Comparison of ENCODE assay signal across 17 mouse cellular contexts in the genomic region with DNA sequence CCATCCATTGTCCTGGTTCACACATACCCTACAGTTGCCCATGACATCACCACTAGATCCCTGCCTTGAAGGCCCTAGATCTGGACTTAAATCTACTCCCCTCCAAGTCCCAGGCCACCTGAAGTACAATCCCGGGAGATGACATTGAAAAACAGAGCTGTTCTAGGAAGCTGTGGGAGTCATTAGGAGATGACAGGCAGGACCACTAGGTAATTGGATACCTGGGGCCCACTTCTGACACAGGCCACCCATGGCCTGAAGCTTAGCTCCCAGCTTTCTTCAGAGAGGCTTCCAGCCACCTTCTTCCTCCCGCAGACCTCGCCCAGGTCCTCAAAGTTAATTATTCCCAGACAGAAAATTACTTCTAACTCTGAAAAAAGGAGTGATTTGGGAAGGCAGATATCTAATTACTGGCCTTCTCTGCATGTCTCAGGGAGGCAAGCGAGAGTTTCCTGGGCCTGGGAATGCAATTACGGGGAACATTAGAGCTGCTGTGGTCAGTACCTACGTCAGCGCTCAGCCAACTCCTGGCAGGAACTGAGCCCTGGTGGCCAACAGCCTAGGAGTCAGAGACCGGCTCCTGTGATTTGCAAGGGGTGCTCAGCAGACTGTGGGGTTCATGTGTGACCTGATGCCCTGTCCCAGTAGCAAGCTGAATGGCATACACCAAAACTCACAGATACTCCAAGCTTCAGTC. TPM values are rescaled to one million over a fixed set of nuclear protein-coding genes. Genes with fewer than 3 reads are reported as not detected.
DNase-seq lines count a peak whose midpoint lies in the region; ATAC-seq and TF ChIP-seq lines count a peak whose summit lies in the region.
"Had no signal": no experiment of that assay in that cellular context is flagged by ENCODE, and none has a peak within 500 bp of the region (broad histone marks: within the 10 kb centered on the region; RNA-seq: fewer than 3 reads in every experiment).

No protein-coding gene starts in this region.

- TF ChIP-seq CTCF in hindbrain, postnatal 0 days (IDR thresholded peaks at IDR 0.05; ENCODE audit: low read depth) = no peak

- H3K36me3 ChIP-seq in hindbrain, embryonic 10.5 days = no peaks in the 10 kb centered on the region
- H3K36me3 ChIP-seq in hindbrain, postnatal 0 days (ENCODE audit: insufficient read depth, low read length) = no peaks in the 10 kb centered on the region
- H3K36me3 ChIP-seq in embryonic facial prominence, embryonic 12.5 days = no peaks in the 10 kb centered on the region
- H3K36me3 ChIP-seq in kidney, embryonic 14.5 days (ENCODE audit: control insufficient read depth, insufficient read depth, low read length) = no peaks in the 10 kb centered on the region
- H3K36me3 ChIP-seq in limb, embryonic 11.5 days (ENCODE audit: control insufficient read depth, insufficient read depth, low read length) = no peaks in the 10 kb centered on the region
- H3K36me3 ChIP-seq: midbrain, embryonic 12.5 days; neural tube, embryonic 12.5 days had no signal

- DNase-seq in hindbrain, embryonic 10.5 days (ENCODE audit: low spot score) = no peak
- no peak for DNase-seq in hindbrain, postnatal 0 days (ENCODE audit: low spot score)
- peak; percentile 51 for DNase-seq in limb, embryonic 11.5 days (ENCODE audit: low spot score)
- DNase-seq in cerebellum, adult 11-12 months = no peak
- no peak for DNase-seq in layer of hippocampus, postnatal 10 days (ENCODE audit: low spot score in 2 of 2)
- DNase-seq: adrenal gland, adult 8-10 months; heart, adult 18-20 months; heart, postnatal 4 days; liver, postnatal 0 days; lung, postnatal 10 days; right cerebral cortex, adult 18-20 months; thymus, postnatal 14 days had no signal

- no peaks in the 10 kb centered on the region for H3K27me3 ChIP-seq in hindbrain, embryonic 10.5 days (ENCODE audit: insufficient read depth, poor library complexity, severe bottlenecking)
- no peaks in the 10 kb centered on the region for H3K27me3 ChIP-seq in hindbrain, postnatal 0 days (ENCODE audit: insufficient read depth, low read length)
- H3K27me3 ChIP-seq in embryonic facial prominence, embryonic 12.5 days = no peaks in the 10 kb centered on the region
- no peaks in the 10 kb centered on the region for H3K27me3 ChIP-seq in kidney, embryonic 14.5 days (ENCODE audit: control insufficient read depth, insufficient read depth, low read length)
- H3K27me3 ChIP-seq in limb, embryonic 11.5 days (ENCODE audit: control insufficient read depth, insufficient read depth, low read length) = no peaks in the 10 kb centered on the region
- H3K27me3 ChIP-seq: neural tube, embryonic 12.5 days had no signal

- H3K4me1 ChIP-seq in hindbrain, embryonic 10.5 days (replicated peaks) = peaks cover 26% of the 10 kb centered on the region
- H3K4me1 ChIP-seq in hindbrain, postnatal 0 days (ENCODE audit: insufficient read depth, low read length) = no peaks in the 10 kb centered on the region
- H3K4me1 ChIP-seq in embryonic facial prominence, embryonic 12.5 days = peaks cover 25% of the 10 kb centered on the region
- peaks cover 6% of the 10 kb centered on the region for H3K4me1 ChIP-seq in kidney, embryonic 14.5 days (ENCODE audit: control insufficient read depth, insufficient read depth, low read length)
- peaks cover 4% of the 10 kb centered on the region for H3K4me1 ChIP-seq in limb, embryonic 11.5 days (ENCODE audit: control insufficient read depth, insufficient read depth, low read length)

- no peak overlapping the region for H3K4me3 ChIP-seq in hindbrain, embryonic 10.5 days
- H3K4me3 ChIP-seq in hindbrain, postnatal 0 days (ENCODE audit: low read length) = no peak overlapping the region
- no peak overlapping the region for H3K4me3 ChIP-seq in embryonic facial prominence, embryonic 12.5 days
- H3K4me3 ChIP-seq in kidney, embryonic 14.5 days (ENCODE audit: low read length) = no peak overlapping the region
- H3K4me3 ChIP-seq in limb, embryonic 11.5 days (ENCODE audit: low read depth, low read length) = no peak overlapping the region
- H3K4me3 ChIP-seq: midbrain, embryonic 12.5 days; neural tube, embryonic 12.5 days had no signal

- H3K9ac ChIP-seq in hindbrain, postnatal 0 days (replicated peaks; ENCODE audit: low read length) = no peak overlapping the region
- H3K9ac ChIP-seq in embryonic facial prominence, embryonic 12.5 days = no peak overlapping the region
- H3K9ac ChIP-seq in kidney, embryonic 14.5 days (ENCODE audit: low read depth, low read length) = no peak overlapping the region
- H3K9ac ChIP-seq in limb, embryonic 11.5 days (ENCODE audit: low read length) = no peak overlapping the region
- H3K9ac ChIP-seq: liver, postnatal 0 days; midbrain, embryonic 12.5 days; neural tube, embryonic 12.5 days had no signal

- ATAC-seq in hindbrain, postnatal 0 days = no peak
- ATAC-seq in embryonic facial prominence, embryonic 12.5 days (ENCODE audit: insufficient number of reproducible peaks, insufficient read depth, low FRiP score, low TSS enrichment) = no peak
- peak; percentile 80 for ATAC-seq in kidney, embryonic 14.5 days (ENCODE audit: low FRiP score, low TSS enrichment)
- ATAC-seq in limb, embryonic 11.5 days (ENCODE audit: insufficient number of reproducible peaks, low FRiP score, low TSS enrichment, low read depth) = no peak
- ATAC-seq: hindbrain, embryonic 16.5 days; liver, postnatal 0 days had no signal

- WGBS in hindbrain, embryonic 10.5 days = 72% methylated on average over 8 of the region's 8 CpGs
- WGBS in hindbrain, postnatal 0 days = 81% methylated on average over 8 of the region's 8 CpGs
- WGBS in embryonic facial prominence, embryonic 12.5 days = 30% methylated on average over 8 of the region's 8 CpGs
- 30% methylated on average over 8 of the region's 8 CpGs for WGBS in kidney, embryonic 14.5 days
- 13% methylated on average over 8 of the region's 8 CpGs for WGBS in limb, embryonic 11.5 days

- H3K4me2 ChIP-seq in hindbrain, postnatal 0 days (ENCODE audit: low read depth, low read length) = no peak overlapping the region
- H3K4me2 ChIP-seq in embryonic facial prominence, embryonic 12.5 days (replicated peaks) = no peak overlapping the region
- no peak overlapping the region for H3K4me2 ChIP-seq in kidney, embryonic 14.5 days (replicated peaks; ENCODE audit: low read depth, low read length)
- H3K4me2 ChIP-seq in limb, embryonic 11.5 days (ENCODE audit: low read depth, severe bottlenecking) = no peak overlapping the region
- H3K4me2 ChIP-seq: midbrain, embryonic 12.5 days; neural tube, embryonic 12.5 days had no signal

- peaks cover 11% of the 10 kb centered on the region for H3K9me3 ChIP-seq in hindbrain, embryonic 10.5 days
- no peaks in the 10 kb centered on the region for H3K9me3 ChIP-seq in hindbrain, postnatal 0 days (ENCODE audit: low read length)
- H3K9me3 ChIP-seq in embryonic facial prominence, embryonic 12.5 days = no peaks in the 10 kb centered on the region
- H3K9me3 ChIP-seq in kidney, embryonic 14.5 days (ENCODE audit: control insufficient read depth, low read length) = peaks cover 6% of the 10 kb centered on the region; the same call in 1 of the 2 replicates
- no peaks in the 10 kb centered on the region; the same call in 1 of the 2 replicates for H3K9me3 ChIP-seq in limb, embryonic 11.5 days (ENCODE audit: control insufficient read depth, low read length)

- H3K27ac ChIP-seq in hindbrain, embryonic 10.5 days = 0 out of 2 replicates have a peak overlapping the region, but pooled peaks have one; percentile 69
- no peak overlapping the region for H3K27ac ChIP-seq in hindbrain, postnatal 0 days
- peak overlapping the region; percentile 38; the same call in 1 of the 2 replicates for H3K27ac ChIP-seq in embryonic facial prominence, embryonic 12.5 days
- H3K27ac ChIP-seq in kidney, embryonic 14.5 days (ENCODE audit: low read depth, low read length) = peak overlapping the region; percentile 32; the same call in 1 of the 2 replicates
- H3K27ac ChIP-seq in limb, embryonic 11.5 days (replicated peaks; ENCODE audit: low read depth, low read length) = no peak overlapping the region
- H3K27ac ChIP-seq: midbrain, embryonic 12.5 days; neural tube, embryonic 12.5 days had no signal

RNA-seq across cellular contexts. Expression of a gene that starts 45.8 kb away (rescaled TPM):
- polyA plus RNA-seq in hindbrain, embryonic 10.5 days (2016; fragmentation: Nextera tagmentation; extraction: Ambion mirVana) = 27.2 and 38.2 TPM in 2 replicates
- total RNA-seq in hindbrain, postnatal 0 days (2014; rRNA removed) = 77.9 and 80.7 TPM in 2 replicates
- polyA plus RNA-seq in hindbrain, postnatal 0 days (2015; fragmentation: Nextera tagmentation; extraction: Ambion mirVana) = 39.1 and 39.9 TPM in 2 replicates
- polyA plus RNA-seq in embryonic facial prominence, embryonic 12.5 days (2016; fragmentation: Nextera tagmentation; extraction: Ambion mirVana) = 31.2 and 31.4 TPM in 2 replicates
- polyA plus RNA-seq in kidney, embryonic 14.5 days (2014; fragmentation: Nextera tagmentation; extraction: Ambion mirVana) = 5.7 and 9.5 TPM in 2 replicates
- polyA plus RNA-seq in limb, embryonic 11.5 days (2014; fragmentation: Nextera tagmentation; extraction: Ambion mirVana) = 14.2 and 15.3 TPM in 2 replicates
- total RNA-seq in layer of hippocampus, postnatal 10 days (2021) = 10 to 100 TPM; 60.6 to 65.2 TPM

Comparison
In these comparisons a context has a peak if more than half of its experiments do, and no peak if none do; other contexts are left out.
1. H3K27ac ChIP-seq: peak in hindbrain, embryonic 10.5 days (single experiment), embryonic facial prominence, embryonic 12.5 days (single experiment) and kidney, embryonic 14.5 days (single experiment); none in hindbrain, postnatal 0 days (single experiment) and limb, embryonic 11.5 days (single experiment).